Mouse (Mus musculus) bone marrow, adult 2 months (tissue): ENCODE measurements around the gene Glt28d2. TPM values are rescaled to one million over a fixed set of nuclear protein-coding genes. Genes with fewer than 3 reads are reported as not detected.

ENCODE experiments used
- H3K27ac ChIP-seq: fragments of 200-500 bp; 2 replicates; pipeline ENCODE4 v1.5.1; 2012; ENCODE audit warnings: low read depth, mild to moderate bottlenecking, control low read depth, inconsistent platforms, low read length; ENCODE audit not compliant: control insufficient read depth, poor library complexity, insufficient read depth
- H3K4me1 ChIP-seq: fragments of 200-500 bp; 2 replicates; pipeline ENCODE4 v1.6.1; 2011; ENCODE audit warnings: low read length; ENCODE audit not compliant: control insufficient read depth, insufficient read depth
- H3K4me3 ChIP-seq: fragments of 200-500 bp; replicated peaks from 2 replicates; pipeline ENCODE3; 2011; ENCODE audit warnings: mild to moderate bottlenecking, low read depth, low read length, control low read depth; ENCODE audit not compliant: control insufficient read depth
- CTCF ChIP-seq: fragments of 200-500 bp; IDR thresholded peaks from 2 replicates; pipeline ENCODE4 v1.5.1; 2011; ENCODE audit warnings: low read length, control low read depth; ENCODE audit not compliant: control insufficient read depth, insufficient read depth
- POLR2A ChIP-seq: fragments of 200-500 bp; IDR thresholded peaks from 2 replicates; pipeline ENCODE4 v1.6.1; 2011; ENCODE audit warnings: low read depth, mild to moderate bottlenecking, control low read depth, low read length, borderline replicate concordance; ENCODE audit not compliant: control insufficient read depth
- WGBS: fragments of 180-500 bp; shearing (Covaris S2); methylation state at CpG from one replicate; pipeline ENCODE4 v1.1.7; 2018; 5-methylcytosine and 5-hydroxymethylcytosine counted together
- polyA plus RNA-seq: library from polyadenylated mRNA; stranded (reverse); fragments of >200 nt; gene quantifications from 2 replicates; pipeline ENCODE4 v1.2.4, GENCODE M21; 2011; ENCODE audit warnings: low replicate concordance; ENCODE audit not compliant: missing spikeins, insufficient read depth, insufficient read length

Glt28d2 gene
- polyA plus RNA-seq, 1 experiment, result not detected

GRCm38 (mm10) chr3:85888221-85888671, 930 bp upstream of the Glt28d2 start:
- TF ChIP-seq POLR2A, result no peak
- TF ChIP-seq CTCF, result no peak
- Histone ChIP-seq H3K4me1 (peaks cover 2% of the 10 kb centered on the region; the same call in 1 of the 2 replicates), H3K27ac (no peak overlapping the region), H3K4me3 (no peak overlapping the region)
- 1% methylated on average over 11 of the region's 11 CpGs for WGBS

DNA sequence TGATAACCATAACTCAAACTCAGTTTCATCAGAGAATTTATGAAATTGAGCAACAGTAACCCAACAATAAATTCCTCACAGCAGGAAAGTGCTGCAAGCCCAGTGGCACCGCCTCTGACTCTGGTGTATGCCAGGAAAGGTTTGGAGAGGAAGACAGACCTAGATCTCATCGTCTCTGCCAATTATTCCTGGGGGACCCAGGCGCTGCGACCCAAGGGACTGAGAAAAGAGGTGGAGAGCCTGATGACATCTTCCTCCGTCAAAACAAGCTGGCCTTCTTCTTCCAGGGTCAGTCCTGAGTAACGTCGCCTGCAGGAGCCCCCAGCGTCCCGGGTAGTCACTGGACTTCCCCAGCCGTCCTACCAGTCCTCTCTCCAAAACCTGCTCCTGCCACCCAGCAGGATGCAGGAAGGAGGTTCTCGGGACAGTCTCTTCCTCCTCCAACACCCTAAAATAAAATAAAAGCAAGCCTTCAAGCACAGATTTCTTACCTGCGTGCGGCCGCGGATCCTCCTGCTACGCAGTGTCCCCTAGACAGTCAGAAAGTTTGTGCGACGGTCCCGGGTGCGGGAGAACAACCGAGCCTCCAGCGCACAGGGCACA, 579 bp downstream of the Glt28d2 start:
- WGBS, result 5% methylated on average over 22 of the region's 22 CpGs
- TF ChIP-seq POLR2A (no peak), CTCF (no peak)
- Histone ChIP-seq H3K27ac (no peak overlapping the region), H3K4me3 (peak overlapping the region; percentile 2), H3K4me1 (peaks cover 2% of the 10 kb centered on the region; the same call in 1 of the 2 replicates)

GRCm38 (mm10) chr3:85885906-85886305, 1.4 kb downstream of the Glt28d2 start:
- Histone ChIP-seq H3K4me3 (no peak overlapping the region), H3K27ac (no peak overlapping the region), H3K4me1 (peaks cover 2% of the 10 kb centered on the region; the same call in 1 of the 2 replicates)
- TF ChIP-seq POLR2A, result no peak
- no peak for TF ChIP-seq CTCF
- 50% methylated on average over 1 of the region's 1 CpGs for WGBS

DNA sequence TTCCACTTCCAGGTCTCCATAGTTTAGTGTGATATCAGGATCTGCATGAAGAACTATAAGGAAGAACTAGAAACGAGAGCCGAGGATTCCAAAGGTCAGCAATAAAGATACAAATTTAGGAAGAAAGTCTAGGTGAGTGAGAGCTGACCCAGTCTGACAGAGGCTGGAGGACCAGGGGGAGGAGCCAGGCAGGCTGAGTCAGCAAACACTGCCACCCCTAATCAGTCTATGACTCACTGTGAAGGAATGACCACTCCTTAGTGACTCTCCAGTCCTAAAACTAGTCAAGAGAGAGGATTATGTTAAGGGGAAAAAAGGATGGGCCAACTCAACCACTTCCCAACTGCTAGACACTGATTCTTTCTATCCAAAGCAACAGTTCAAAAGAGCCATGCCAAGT, 6.6 kb downstream of the Glt28d2 start:
- WGBS, result 87% methylated on average over 2 of the region's 2 CpGs
- no peak for TF ChIP-seq POLR2A
- TF ChIP-seq CTCF, result no peak
- Histone ChIP-seq H3K27ac (no peak overlapping the region), H3K4me3 (no peak overlapping the region), H3K4me1 (no peaks in the 10 kb centered on the region)

- Histone ChIP-seq H3K4me1 (no peaks in the 10 kb centered on the region), H3K4me3 (no peak overlapping the region), H3K27ac (no peak overlapping the region)
- TF ChIP-seq POLR2A (no peak), CTCF (no peak)
- 76% methylated on average over 8 of the region's 8 CpGs for WGBS
Measured at GRCm38 (mm10) chr3:85880068-85880467, 7.2 kb downstream of the Glt28d2 start.

GRCm38 (mm10) chr3:85878911-85879310, 8.4 kb downstream of the Glt28d2 start:
- Histone ChIP-seq H3K4me1 (no peaks in the 10 kb centered on the region), H3K27ac (no peak overlapping the region), H3K4me3 (no peak overlapping the region)
- no peak for TF ChIP-seq CTCF
- TF ChIP-seq POLR2A, result no peak
- WGBS, result 62% methylated on average over 5 of the region's 5 CpGs

- H3K4me3 ChIP-seq, result no peak overlapping the region
- WGBS, result 71% methylated on average over 3 of the region's 3 CpGs
- TF ChIP-seq POLR2A (no peak), CTCF (no peak)
- H3K4me1 ChIP-seq, result peaks cover 1% of the 10 kb centered on the region; the same call in 1 of the 2 replicates
- H3K27ac ChIP-seq, result no peak overlapping the region
Measured at GRCm38 (mm10) chr3:85863996-85864395, 23.3 kb downstream of the Glt28d2 start.

DNA sequence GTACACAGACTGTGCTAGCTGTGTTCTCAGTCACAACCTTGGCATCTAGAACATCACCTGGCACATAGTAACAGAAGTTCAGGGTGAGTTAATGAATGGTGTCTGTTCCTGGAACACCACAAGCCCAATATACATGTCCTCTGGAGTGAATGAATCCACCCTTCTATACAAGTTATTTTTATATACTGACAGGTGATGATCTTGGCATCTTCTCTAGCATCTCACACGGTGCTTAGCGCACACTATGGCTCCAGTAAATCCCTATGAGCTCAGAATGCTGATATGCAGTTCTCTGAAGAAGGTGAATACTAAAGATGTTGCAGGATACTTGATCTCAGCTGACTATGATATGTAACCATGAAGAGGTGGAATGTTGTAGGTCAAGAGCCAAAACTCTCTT, 24.4 kb downstream of the Glt28d2 start:
- WGBS, result 76% methylated on average over 2 of the region's 2 CpGs
- TF ChIP-seq POLR2A, result no peak
- TF ChIP-seq CTCF, result no peak
- H3K4me3 ChIP-seq, result no peak overlapping the region
- no peak overlapping the region for H3K27ac ChIP-seq
- H3K4me1 ChIP-seq, result peaks cover 1% of the 10 kb centered on the region; the same call in 1 of the 2 replicates
